Comparison of ENCODE assay signal across 8 mouse cellular contexts in genomic region chr4:127536952-127537351, GRCm38 (mm10).
DNase-seq lines count a peak whose midpoint lies in the region; ATAC-seq lines count a peak whose summit lies in the region.

No protein-coding gene starts in this region.

- DNase-seq in embryo, embryonic 10.5 days (ENCODE audit: low spot score), result peak; percentile 37
- DNase-seq in embryo, embryonic 9.5 days (ENCODE audit: extremely low spot score), result no peak
- peak; percentile 52 to 63 for DNase-seq in layer of hippocampus, postnatal 10 days (ENCODE audit: low spot score in 2 of 2)
- no peak for DNase-seq in layer of hippocampus, adult 11-12 months (ENCODE audit: low spot score)
- DNase-seq in right cerebral cortex, adult 2 months (ENCODE audit: low spot score in 2 of 2), result peak; percentile 27 to 51
- DNase-seq in right cerebral cortex, adult 18-20 months, result no peak
- peak; percentile 3 for DNase-seq in lung, postnatal 36 days

- ATAC-seq in monocyte, adult 5-6 weeks (replicated peaks; ENCODE audit: insufficient number of reproducible peaks, low FRiP score, low TSS enrichment, poor library complexity, severe bottlenecking), result no peak

Comparison
In these comparisons a context has a peak if more than half of its experiments do, and no peak if none do; other contexts are left out.
1. DNase-seq: peak in embryo, embryonic 10.5 days (single experiment), layer of hippocampus, postnatal 10 days (2 of 2), right cerebral cortex, adult 2 months (2 of 2) and lung, postnatal 36 days (single experiment); none in embryo, embryonic 9.5 days (single experiment), layer of hippocampus, adult 11-12 months (single experiment) and right cerebral cortex, adult 18-20 months (single experiment).